Mouse (Mus musculus) ES-E14 (cell line): ENCODE results near the gene Fzr1.

Experiments
- CHD2 ChIP-seq: IDR thresholded peaks from 2 replicates; pipeline ENCODE4 v1.6.1; 2014; ENCODE audit warnings: mild to moderate bottlenecking, low read depth, low read length, inconsistent platforms
- ZC3H11A ChIP-seq: IDR thresholded peaks from 2 replicates; pipeline ENCODE4 v1.6.1; 2012; ENCODE audit warnings: low read depth, mild to moderate bottlenecking, inconsistent platforms, low read length, borderline replicate concordance
- ZNF384 ChIP-seq: IDR thresholded peaks from 2 replicates; pipeline ENCODE4 v1.6.1; 2012; ENCODE audit warnings: low read depth, low read length, inconsistent platforms

DNA sequence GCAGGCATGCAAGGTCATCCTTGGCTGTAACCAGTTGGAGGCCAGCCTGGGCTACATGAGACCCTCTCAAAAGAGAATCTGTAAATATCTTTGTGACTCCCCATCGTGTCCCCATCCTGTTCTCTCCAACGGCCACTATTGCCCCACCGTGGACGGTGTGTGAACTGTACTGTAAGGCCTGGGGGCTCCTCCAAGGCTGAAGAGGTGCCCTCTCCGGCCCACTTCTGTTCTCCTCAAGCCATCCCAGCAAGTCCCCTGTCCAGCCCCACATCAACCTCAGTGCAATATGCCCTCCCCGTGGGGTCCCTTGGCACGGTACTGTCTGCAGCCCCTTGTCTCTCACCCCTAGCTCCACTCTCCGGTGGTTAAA, 59.0 kb downstream of the Fzr1 start:
- TF ChIP-seq ZNF384 = no peak
- no peak for TF ChIP-seq CHD2
- no peak for TF ChIP-seq ZC3H11A
